Mouse (Mus musculus) CH12F3 (cell line): ENCODE measurements around the gene C7.
"Not testable (repeated sequence)": the region's sequence is repeated elsewhere in the genome, so short reads cannot be mapped to it uniquely, and the experiment has no call there.

Experiments used
- in situ Hi-C: fragments of 300-500 bp; cut with MboI; formaldehyde crosslinking; loops from 2 replicates; pipeline ENCODE4 v1.14.3; 2020; ENCODE audit warnings: low sequenced_read_pairs

C7 gene

DNA sequence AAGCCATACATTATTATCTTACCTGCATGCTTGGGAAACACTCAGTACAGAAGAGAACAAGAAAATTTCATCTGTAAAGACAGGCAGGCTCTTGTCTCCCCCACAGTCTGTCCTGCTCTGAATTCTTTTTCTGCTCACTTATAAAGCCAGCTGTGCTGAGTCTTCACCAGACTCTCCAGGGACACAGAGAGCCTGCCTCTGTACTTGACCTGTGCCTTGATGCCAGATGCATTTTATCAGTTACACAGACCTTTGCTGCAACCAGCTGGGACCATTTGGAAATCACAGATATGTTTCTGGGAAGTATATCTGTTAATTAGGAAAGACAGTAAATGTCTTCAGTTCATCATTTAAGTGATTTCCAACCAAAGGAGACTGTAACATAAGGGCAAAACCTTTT, at the start of gene C7:
TSS of gene C7 (minus strand) at position 106 of the 400 bp plus-strand sequence.
- in situ Hi-C loops = no loop called here

DNA sequence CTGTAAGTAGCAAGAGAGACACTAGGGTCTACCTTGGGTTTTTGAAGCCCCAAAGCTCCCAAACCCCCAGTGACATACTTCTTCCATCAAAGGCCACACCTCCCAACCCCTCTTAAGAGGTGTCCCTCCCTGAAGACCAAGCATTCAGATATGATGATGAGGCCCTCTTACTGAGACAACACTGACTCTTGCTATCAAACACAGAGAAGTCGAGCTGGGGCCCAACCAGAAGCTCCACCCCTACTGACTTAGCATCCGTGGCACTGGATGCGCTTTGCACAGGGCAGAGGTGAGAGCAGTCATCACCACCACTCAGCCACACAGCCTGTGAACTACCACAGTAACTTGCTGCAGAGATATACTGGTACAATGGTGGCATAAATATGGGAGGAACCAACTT, 49.1 kb upstream of the C7 start:
- in situ Hi-C loops = loop anchor here (25.0 kb wide), 2 partner anchors 1125 to 1600 kb away; partner anchors contain the start of genes AW549877, Fbxo4 and Rictor

DNA sequence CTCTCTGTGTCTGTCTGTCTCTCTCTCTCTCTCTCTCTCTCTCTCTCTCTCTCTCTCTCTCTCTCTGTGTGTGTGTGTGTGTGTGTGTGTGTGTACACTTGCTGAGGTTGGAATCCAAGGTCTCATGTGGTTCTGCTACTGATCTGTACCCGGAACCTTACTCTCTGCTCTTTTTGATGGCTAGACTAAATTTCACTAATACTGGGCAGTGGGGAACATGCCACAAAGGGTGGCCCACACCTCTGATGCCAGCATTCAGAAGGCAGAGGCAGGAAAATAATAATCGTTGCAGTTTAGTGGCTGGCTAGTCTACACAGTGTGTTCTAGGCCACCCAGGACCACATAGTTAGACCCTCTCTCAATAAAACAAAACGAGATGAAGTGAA, 45.1 kb upstream of the C7 start:
- in situ Hi-C loops = loop anchor here (25.0 kb wide), 2 partner anchors 1121 to 1604 kb away; partner anchors contain the start of genes AW549877, Fbxo4 and Rictor

DNA sequence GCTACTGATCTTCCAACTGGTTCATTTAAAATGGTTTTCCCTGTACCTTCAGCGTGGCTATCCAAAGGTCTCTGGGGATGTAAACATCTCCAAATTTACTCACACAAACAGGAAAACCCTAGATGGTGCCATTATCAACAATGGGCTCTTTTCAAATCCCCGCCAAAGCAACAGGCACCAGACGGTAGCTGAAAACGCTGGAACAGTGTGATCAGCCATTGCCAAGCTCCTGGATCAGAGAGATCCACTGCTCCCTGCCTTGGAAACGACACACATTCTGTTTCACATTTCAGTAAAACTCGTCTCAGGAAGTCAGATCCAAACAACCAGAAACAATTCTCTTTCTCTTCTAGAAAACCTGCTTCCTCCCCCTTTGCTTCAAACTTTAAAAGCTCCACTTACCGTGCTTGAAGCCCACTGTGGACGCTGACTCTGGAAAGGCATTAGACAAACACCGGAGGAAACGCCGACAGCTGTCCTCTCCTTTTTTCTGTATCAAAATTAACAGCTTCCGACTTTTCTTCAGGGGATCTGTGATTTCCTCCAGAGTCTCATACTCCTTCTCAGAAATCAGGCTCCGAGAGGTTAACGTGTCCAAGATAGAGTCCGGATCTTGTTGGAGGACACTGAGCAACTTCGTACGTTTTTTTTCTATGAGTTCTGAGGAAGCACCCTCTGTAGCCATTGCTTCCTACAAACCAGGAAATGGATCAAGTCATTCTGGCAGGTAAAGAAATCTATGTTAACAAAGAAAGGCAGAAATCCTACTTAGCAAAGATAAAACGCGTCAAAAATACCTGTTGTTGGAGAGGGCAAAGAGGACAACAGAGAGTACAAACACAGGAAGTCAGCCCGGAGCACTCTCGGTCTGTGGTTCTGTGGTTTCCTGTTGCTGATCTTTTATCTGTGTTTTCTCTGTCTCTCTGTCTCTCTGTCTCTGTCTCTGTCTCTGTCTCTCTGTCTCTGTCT, 44.4 kb upstream of the C7 start, which contains the start of gene Card6:
TSS of gene Card6 (minus strand) at position 854 of the 969 bp plus-strand sequence.
- in situ Hi-C loops = loop anchor here (25.0 kb wide), 2 partner anchors 1121 to 1604 kb away; partner anchors contain the start of genes AW549877, Fbxo4 and Rictor

DNA sequence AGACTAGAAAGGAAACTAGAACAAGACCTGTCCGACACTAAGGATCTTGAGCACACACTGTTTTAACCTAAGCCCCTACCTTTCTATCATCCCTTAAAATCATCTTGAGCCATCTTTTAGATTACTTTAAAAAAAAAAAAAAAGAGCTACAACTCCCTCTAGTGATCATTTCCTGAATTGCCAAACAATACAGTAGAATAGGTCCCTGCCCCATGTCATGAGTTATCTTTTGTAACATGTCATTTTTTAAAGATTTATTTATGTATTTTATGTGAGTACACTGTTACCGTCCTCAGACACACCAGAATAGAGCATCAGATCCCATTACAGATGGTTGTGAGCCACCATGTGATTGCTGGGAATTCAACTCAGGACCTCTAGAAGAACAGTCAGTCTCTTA, 42.8 kb upstream of the C7 start:
- in situ Hi-C loops = loop anchor here (25.0 kb wide), 2 partner anchors 1119 to 1606 kb away; partner anchors contain the start of genes AW549877, Fbxo4 and Rictor

DNA sequence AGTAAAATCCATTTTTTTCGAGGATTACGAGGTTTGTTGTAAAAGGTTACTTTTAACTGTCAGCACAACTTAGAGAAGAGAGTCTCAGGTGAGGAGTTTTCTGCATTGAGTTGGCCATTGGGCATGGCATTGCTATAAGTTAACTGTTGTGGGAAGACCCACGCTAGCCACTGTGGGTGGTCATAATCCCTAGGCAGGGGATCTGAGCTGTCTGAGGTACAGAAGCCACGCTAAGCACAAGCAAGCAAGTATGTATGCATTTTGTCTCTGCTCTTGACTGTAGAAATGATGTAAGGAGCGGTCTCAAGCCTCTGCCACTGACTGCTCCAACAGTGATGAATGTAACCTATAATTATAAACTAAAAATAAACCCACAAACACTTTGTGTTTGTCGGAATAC, 42.4 kb upstream of the C7 start:
- in situ Hi-C loops = loop anchor here (25.0 kb wide), 2 partner anchors 1119 to 1606 kb away; partner anchors contain the start of genes AW549877, Fbxo4 and Rictor

DNA sequence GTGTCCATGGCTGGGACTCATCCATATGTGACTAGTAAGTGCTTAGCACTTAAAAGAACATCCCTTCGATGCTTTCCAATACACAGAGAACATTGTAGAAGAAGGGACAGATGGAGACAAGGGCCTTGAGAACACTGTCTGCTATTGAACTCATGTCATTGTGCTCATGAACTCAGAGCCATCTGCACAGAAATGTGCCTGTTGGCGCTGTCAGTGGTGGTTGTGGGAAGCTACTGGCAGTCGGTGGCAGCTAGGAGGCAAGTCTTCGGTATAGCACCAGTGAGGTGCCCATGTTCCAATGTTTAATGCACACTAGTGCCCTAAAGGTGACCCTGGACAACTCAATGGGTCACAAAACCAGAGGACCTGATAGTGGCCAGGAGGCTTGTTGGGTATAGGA, 38.8 kb upstream of the C7 start:
- in situ Hi-C loops = loop anchor here (25.0 kb wide), 2 partner anchors 1115 to 1610 kb away; partner anchors contain the start of genes AW549877, Fbxo4 and Rictor

DNA sequence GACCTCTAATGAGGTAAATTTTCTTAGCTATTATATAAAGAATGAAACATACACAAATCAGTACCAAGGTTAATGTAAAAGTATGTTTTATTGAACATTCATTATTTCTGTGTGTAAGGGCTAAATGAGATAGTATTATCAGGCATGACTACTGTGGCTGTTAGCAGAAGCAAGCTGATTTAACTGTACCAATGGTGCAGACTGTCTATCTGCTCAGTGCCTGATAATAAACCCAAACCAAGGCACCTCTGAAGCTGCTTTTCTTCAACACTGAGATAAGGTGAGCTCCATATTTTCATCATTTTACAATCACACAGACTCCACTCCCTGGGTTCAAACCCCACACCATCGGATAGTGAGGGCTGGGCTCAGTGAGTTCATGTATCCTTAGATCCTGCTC, 33.8 kb upstream of the C7 start:
- in situ Hi-C loops = loop anchor here (25.0 kb wide), 1 partner anchor 1115 kb away; no protein-coding TSS in a partner anchor

DNA sequence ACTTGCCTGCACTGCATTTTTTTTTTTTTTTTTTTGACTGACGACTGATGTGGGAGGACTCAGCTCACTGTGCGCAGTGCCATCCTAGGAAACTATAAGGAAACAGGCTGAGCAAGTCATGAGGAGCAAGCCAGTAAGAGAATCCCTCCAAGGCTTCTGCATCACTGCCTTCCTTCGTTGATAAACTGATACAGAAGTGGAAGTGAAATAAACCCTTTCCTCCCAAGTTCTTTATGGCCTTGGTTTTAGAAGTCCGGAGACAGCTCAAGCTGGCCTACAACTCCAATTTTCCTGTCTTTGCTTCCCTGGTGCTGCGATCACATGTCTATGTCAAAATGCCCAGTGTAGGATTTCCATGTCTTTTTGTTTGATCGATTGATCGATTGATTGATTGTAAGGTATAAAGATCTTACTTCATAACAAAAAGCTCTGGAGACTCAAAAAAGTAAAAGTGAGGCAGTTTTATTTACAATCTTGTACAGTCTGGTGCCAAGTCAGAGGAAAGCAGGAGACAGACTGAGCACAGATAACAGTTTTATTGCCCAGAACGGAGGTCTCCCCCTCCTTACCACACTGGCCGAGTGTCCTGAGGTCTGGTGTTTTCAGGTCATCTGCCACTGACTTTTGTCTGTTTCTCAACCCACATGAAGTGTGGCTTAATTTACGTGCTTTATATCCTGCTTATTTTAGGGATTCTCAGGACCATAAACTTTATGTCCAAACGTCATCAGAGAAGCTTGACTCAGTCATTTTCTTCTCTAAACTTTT, 32.2 kb upstream of the C7 start:
- in situ Hi-C loops = loop anchor here (25.0 kb wide), 1 partner anchor 1117 kb away; no protein-coding TSS in a partner anchor

DNA sequence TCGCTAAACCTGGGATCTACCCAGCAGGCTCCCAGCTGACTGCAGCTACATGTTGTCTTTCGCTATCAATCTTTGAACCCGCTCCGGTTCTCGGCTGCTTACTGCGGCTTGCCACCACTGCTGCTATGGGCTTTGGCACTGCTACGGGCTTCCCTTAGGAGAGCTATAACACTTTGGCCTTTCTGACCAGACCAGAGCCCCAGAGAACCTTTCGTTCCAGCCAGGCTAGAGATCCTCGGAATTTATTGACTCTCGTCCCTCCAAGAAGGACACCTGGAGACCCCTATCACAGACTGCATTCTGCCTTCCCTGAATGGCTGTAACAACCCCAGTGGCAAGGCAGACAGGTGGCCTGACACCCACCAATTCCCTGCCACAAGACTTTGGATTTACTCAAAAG, 26.6 kb upstream of the C7 start:
- in situ Hi-C loops = loop anchor here (25.0 kb wide), 1 partner anchor 1122 kb away; no protein-coding TSS in a partner anchor

DNA sequence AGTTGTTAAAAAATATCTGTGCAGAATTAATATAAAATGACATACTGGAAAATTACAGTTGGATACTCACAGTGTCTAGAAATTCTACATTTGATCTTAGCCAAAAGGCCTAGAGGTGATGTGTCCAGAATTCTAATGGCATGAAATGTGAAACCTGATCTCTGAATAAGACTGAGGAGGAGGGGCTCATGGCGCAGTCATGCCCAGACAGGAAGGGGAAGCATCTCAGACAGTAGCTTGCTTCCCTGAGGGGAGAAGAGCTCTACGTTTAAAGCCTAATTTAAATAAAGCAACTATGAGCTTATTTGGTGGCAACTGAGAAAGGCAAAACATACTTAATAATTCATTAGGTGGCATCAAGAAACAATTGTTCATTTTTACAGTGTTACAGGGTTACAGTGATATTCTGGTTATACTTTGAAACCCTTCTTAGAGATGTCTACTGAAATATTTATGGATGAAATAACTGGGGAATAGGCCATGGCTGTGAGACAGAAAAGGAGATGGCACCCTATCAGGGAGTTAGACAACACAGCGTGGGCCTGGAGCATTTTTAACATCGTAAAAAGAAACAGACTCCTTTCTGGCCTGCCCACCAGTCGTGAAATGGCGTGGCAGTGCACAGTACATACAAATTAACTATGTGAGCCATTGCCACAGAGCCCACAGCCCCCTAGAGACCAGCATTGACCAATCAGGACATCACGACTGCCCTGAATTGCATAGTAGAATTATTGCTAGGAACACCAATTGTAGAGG, 25.5 kb upstream of the C7 start:
- in situ Hi-C loops = loop anchor here (25.0 kb wide), 1 partner anchor 1123 kb away; no protein-coding TSS in a partner anchor

DNA sequence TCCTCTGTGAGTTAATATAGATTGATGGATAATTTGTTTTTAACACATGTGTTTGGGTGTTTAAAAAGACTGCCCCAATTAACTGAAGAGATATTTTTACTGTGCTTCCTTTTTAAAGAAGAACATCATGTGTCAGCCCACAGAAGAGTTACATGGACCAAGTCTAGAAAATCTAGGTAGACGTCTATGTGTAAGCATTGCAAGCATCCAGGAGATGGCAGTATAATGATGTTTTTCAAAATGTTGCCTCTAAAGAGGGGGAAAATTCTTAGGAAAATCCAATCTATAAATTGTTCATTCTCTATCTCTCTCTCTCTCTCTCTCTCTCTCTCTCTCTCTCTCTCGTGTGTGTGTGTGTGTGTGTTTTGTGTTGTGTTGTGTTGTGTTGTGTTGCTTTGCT, 22.6 kb upstream of the C7 start:
- in situ Hi-C loops = loop anchor here (25.0 kb wide), 1 partner anchor 1126 kb away; no protein-coding TSS in a partner anchor

DNA sequence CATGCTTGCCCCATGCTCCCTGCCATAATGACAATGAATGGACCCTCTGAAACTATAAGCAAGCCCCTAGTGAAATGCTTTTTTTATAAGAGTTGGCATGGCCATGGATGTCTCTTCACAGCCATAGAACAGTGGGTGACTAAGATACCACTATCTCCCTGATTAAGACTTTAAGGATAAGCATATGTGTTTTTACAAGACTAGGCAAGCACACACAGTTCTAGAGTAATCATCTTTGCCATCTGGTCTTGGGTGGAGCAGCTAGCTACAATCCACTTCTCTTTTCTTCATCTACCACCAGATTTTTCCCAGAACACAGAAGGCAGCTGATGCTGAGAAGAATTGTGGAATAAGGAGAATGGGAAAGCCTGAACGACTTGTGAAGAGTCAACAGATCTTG, 17.7 kb upstream of the C7 start:
- in situ Hi-C loops = loop anchor here (25.0 kb wide), 1 partner anchor 1131 kb away; no protein-coding TSS in a partner anchor

DNA sequence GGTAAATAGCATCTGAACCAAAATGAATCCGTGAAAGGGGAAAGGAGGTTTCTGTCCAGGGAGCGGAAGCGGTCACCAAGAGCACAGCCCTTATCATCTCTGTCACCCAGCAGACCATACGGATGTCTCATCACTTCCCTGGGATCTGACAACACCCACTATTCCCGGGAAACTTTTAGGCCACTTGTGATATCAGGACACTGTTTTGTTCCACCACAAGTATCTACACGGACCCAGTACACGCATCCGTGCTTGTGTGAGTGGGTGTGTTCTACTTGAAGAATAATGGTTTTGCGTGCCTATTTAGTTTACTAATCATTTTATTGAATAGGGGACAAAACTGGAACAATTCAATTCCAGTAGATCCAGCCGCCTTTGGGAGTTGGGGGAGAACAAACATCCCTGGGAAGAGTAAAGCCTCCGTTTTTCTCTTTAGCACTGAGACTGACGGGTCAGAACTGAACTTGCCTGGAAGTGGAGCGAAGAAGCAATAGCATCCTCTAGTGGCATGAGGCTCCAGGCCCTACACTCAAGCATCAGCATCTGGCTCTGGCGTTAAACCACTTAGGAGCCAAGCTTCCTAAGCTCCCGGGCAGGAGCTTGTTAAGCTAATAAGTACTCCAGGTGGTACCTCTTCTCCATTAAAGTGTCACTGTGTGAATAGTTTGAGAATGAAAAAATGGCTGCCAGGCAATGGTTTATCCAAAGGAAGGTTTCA, 5.4 kb upstream of the C7 start:
- in situ Hi-C loops = no loop called here

DNA sequence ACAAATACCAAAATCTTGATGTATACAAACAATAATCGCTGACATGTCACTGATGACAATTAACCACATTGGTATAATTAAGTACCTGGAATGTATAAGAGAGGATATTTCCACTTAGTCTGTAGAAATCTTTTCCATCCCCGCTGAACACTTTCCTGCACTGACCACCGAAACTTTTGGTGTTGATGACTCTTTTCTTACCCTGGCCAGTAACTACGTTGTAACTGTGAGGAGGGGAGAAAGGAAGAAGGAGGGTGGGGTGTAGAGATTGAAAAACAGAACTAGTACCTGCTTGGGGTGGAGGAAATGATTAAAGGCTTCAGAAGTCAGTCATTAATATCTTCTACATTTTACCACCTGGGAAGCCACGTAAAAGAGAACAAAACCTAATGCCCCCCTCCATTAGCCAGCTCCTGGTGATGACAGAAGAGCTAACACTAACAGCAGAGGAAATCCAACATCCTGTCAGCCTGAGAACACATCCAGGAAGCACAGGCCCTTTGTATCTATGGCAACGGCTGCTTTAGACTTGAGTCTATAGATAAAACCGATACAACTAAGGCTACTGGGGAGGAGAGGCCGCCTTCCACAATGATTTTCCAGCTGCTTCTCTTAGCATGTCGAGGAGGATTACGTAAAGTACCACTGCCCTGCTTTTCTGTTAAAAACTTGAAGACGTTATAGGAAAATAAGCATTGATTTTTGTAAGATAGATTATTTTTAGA, 17.8 kb downstream of the C7 start:
- in situ Hi-C loops = no loop called here

DNA sequence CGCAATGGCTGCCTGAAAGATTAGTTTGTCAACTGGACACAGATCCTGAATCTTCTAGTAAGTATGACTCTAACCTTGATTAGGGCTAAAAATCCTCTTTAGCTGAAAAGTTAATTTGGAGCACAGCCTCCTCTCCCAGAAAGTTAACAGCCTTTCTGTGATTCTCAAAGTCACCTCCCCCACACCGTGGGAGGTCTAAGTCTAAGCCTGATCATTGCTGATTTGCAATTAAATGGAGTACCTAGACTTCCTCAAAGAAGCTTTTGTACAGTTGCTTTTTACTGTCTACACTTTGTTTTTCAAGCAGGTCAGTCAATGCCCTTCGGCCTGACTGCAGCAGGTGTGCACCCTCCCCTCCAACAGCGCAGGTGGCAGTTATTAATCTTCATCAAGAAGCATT, 34.3 kb downstream of the C7 start:
- in situ Hi-C loops = no loop called here

DNA sequence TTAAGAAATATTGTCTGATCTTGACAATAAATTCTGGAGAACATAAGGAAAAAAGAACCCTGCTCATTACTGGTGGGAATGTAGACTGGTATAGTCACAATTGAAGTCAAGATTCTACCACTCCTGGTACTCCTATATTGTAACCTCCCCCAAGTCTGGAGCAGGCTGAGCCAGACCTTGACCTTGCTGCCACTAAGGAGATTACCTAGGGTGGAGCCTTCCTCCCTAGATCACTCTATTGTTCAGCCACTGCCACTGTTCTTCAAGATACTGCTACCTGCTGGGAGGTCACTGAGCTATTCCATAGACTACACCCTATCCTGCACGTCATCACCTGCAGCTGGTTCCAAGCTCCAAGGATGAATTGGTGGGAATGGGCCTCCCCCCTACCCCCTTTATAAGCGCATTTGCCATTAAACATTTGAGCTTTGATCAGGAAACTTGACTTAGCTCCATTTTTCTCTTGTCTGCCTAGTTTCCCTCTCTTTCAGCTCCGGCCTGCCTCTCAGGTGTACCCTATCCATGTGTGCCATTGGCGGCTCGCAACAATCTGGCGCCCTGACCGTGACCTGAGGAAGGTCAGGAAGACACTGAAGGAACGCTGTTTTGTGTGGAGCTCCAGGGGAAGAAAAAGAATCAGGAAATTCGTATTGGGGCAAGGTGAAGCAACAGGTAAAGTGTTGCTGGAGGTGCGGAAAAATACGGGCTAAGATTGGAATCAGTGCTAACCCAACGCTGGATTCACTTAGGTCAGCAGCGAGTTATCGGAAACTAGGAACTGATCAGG, 39.9 kb downstream of the C7 start:
- in situ Hi-C loops = not testable (repeated sequence)

DNA sequence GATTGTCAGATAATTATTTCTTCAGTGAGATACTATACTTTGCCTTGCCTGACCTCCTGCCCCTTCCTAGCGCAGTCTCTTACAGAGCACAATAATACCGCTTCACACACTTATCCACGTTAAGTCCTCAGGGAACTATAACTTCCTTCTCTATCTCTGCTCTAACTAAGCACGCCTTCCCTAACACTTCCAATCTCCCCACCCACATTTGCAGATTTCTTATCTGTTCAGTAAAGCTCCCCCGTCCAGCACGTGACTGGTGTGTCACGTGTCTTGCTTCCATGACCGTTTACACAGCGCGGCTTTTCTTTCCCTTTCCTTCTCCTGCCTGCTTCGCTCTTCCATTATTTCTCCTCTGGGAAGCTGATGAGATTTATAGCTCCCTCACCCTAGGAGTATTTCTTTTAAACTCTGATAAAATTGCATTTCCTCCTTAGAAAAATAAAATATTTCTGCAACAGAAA, 53.9 kb downstream of the C7 start:
- in situ Hi-C loops = no loop called here
